Mouse (Mus musculus) liver, postnatal 0 days (tissue): ENCODE measurements at regions not wholly inside any gene's neighbourhood (a gene's known extent, or its start where the extent isn't known, plus 50 kb on each side); places are given as distances from the start of the nearest gene placed in this dataset.
"Not testable (repeated sequence)": the region's sequence is repeated elsewhere in the genome, so short reads cannot be mapped to it uniquely, and the experiment has no call there.

Experiments used
- ATAC-seq: fragments of 200-750 bp; cut with Nextera tagmentation; 2 replicates; pipeline ENCODE4 v1.8.0; 2017; ENCODE audit warnings: mild to moderate bottlenecking, moderate library complexity
- DNase-seq: peaks from one replicate; pipeline ENCODE4 v3.0.0-alpha.2; 2016
- H3K27ac ChIP-seq: fragments of 300-500 bp; sonication (generic); 2 replicates; pipeline ENCODE4 v1.5.1; 2014; ENCODE audit warnings: antibody characterized with exemption, moderate library complexity, mild to moderate bottlenecking, low read depth
- H3K27me3 ChIP-seq: fragments of 300-500 bp; sonication (generic); 2 replicates; pipeline ENCODE4 v1.6.1; 2014; ENCODE audit warnings: low read length, control low read depth, mixed read lengths; ENCODE audit not compliant: insufficient read depth
- H3K36me3 ChIP-seq: fragments of 300-500 bp; sonication (generic); replicated peaks from 2 replicates; pipeline ENCODE4 v1.6.1; 2014; ENCODE audit warnings: mild to moderate bottlenecking, control low read depth, low read length, moderate library complexity, mixed read lengths; ENCODE audit not compliant: insufficient read depth
- H3K4me1 ChIP-seq: fragments of 300-500 bp; sonication (generic); 2 replicates; pipeline ENCODE4 v1.6.1; 2014; ENCODE audit warnings: antibody characterized with exemption, mild to moderate bottlenecking, control low read depth; ENCODE audit not compliant: insufficient read depth
- H3K4me2 ChIP-seq: fragments of 300-500 bp; sonication (generic); 2 replicates; pipeline ENCODE4 v1.6.1; 2014; ENCODE audit warnings: low read depth, mild to moderate bottlenecking, low read length, moderate library complexity, mixed read lengths
- H3K4me3 ChIP-seq: fragments of 300-500 bp; sonication (generic); 2 replicates; pipeline ENCODE4 v1.5.1; 2014; ENCODE audit warnings: low read depth, low read length
- H3K9ac ChIP-seq: fragments of 300-500 bp; sonication (generic); replicated peaks from 2 replicates; pipeline ENCODE4 v1.6.1; 2014; ENCODE audit warnings: mild to moderate bottlenecking, moderate library complexity
- H3K9me3 ChIP-seq: fragments of 300-500 bp; sonication (generic); 2 replicates; pipeline ENCODE4 v1.6.1; 2016; ENCODE audit warnings: mild to moderate bottlenecking, control low read depth, low read length, mixed read lengths
- CTCF ChIP-seq: sonication (generic); IDR thresholded peaks from 2 replicates; pipeline ENCODE4 v1.5.1; 2016; ENCODE audit warnings: antibody characterized with exemption, low read depth
- EP300 ChIP-seq: IDR thresholded peaks from 2 replicates; pipeline ENCODE4 v1.6.1; 2016; ENCODE audit warnings: antibody characterized with exemption, low read depth, mild to moderate bottlenecking
- WGBS: fragments of 180-500 bp; shearing (Covaris S2); extraction: QIAGEN DNeasy Blood & Tissue Kit; methylation state at CpG from one replicate; pipeline ENCODE4 v1.1.7; 2014; ENCODE audit not compliant: insufficient replicate concordance; 5-methylcytosine and 5-hydroxymethylcytosine counted together

DNA sequence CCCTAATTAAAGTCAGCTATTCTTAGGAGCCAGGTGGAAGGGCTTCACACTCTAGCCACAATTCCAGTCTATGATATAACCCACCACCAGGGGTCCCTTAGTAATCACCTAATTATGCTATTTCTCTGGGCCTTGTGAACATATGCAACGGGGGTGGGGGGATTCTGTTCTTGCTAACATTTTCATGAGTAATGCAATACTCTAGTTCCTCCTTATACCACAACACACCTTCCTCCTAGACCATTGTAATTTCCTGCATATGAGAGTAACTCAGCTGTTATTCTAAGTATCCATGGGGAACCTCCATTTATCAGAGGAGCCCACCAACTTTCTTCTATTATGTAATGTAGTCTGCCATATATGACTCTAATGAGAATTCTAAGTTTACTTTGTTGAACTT is 1085.4 kb upstream of the Zfp386 start:
- Histone ChIP-seq H3K27me3 (no peaks in the 10 kb centered on the region), H3K4me1 (no peaks in the 10 kb centered on the region), H3K36me3 (no peaks in the 10 kb centered on the region), H3K27ac (no peak overlapping the region), H3K4me3 (no peak overlapping the region), H3K9me3 (no peaks in the 10 kb centered on the region; the same call in 1 of the 2 replicates), H3K4me2 (no peak overlapping the region), H3K9ac (no peak overlapping the region)
- WGBS = 52% methylated on average over 1 of the region's 1 CpGs
- TF ChIP-seq EP300 (no peak), CTCF (no peak)
- no peak for ATAC-seq
- no peak for DNase-seq

DNA sequence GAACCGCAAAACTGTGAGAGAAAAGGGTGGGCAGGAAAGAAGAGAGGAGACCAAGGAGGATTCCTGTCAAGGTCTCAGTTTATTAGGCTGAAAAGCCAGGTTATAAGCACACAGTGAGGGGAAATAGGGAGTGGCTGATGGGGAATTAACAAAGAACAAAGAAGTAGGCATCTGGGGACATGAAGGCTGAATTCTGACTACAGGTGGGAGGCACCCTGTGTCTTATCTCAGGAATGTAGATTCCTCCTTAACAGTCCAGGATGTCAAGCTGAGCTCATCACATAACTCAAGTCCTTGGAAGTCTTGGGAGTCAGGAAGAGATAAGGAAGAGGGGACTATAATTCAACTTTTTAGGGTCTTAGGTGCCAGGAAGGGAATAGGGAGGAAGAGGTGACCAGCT is 1083.3 kb upstream of the Zfp386 start:
- not testable (repeated sequence) for H3K27ac ChIP-seq, H3K36me3 ChIP-seq, DNase-seq, H3K4me3 ChIP-seq, H3K9me3 ChIP-seq, H3K9ac ChIP-seq, H3K27me3 ChIP-seq, H3K4me2 ChIP-seq, H3K4me1 ChIP-seq, ATAC-seq
- WGBS = 79% methylated on average over 1 of the region's 1 CpGs

DNA sequence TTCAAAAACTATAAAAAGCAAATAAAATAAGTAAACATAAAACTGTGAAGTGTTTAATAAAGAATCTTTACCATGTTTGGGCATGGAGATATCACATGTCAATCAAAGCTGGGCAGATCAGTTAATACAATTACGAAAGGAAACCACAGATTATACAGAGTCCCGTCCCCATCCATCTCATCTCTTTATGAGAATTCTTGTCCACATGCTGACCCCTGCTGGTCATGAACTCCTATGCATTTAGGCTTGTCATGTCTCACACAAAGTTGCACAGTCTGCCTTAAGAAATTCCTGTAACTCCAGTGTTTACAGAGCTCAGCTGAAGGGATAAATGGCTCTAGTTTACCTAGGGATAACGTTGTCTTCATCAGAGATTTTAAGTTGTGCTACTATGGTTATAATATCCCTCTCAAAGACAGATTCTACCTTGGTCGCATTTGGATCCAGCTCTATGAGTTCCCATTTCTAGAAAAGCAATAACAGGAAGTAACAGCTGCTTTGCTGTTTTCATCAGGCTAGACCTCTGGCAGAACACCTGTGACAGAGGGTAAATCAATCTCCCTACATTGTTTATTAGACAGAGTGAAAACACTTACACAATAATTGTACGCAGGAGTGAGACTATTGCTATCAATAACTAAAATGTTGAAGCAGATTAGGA is 1065.9 kb upstream of the Zfp386 start:
- no peaks in the 10 kb centered on the region for H3K9me3 ChIP-seq
- H3K4me2 ChIP-seq = no peak overlapping the region
- ATAC-seq = peak; percentile 48
- H3K4me1 ChIP-seq = no peaks in the 10 kb centered on the region
- TF ChIP-seq EP300 (no peak), CTCF (peak; percentile 59)
- DNase-seq = peak; percentile 22
- 53% methylated on average over 5 of the region's 5 CpGs for WGBS
- H3K27ac ChIP-seq = no peak overlapping the region
- H3K36me3 ChIP-seq = no peaks in the 10 kb centered on the region
- H3K9ac ChIP-seq = no peak overlapping the region
- no peak overlapping the region for H3K4me3 ChIP-seq
- no peaks in the 10 kb centered on the region for H3K27me3 ChIP-seq

DNA sequence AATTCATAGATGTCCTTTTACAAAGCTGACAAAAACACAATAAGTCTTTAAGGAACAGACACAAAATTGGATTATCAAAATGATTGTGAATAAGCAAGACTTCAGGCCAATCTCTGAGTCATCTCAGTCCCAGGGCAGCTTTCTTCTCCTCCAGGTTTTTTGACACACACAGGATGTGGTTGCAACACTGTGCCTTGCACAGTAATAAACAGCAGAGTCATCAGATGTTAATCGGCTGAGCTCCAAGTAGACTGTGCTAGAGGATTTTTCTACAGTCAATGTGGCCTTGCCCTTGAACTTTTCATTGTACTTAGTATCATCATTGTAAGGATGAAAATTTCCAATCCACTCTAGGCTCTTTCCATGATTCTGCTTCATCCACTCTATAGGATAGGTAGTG is 1056.6 kb upstream of the Zfp386 start:
- H3K4me1 ChIP-seq = no peaks in the 10 kb centered on the region
- WGBS = 48% methylated on average over 1 of the region's 1 CpGs
- H3K9me3 ChIP-seq = no peaks in the 10 kb centered on the region; the same call in 1 of the 2 replicates
- no peaks in the 10 kb centered on the region for H3K27me3 ChIP-seq
- no peak overlapping the region for H3K4me2 ChIP-seq
- H3K27ac ChIP-seq = no peak overlapping the region
- H3K4me3 ChIP-seq = no peak overlapping the region
- peak; percentile 16 for DNase-seq
- no peak for TF ChIP-seq CTCF
- TF ChIP-seq EP300 = no peak
- no peaks in the 10 kb centered on the region for H3K36me3 ChIP-seq
- no peak overlapping the region for H3K9ac ChIP-seq
- ATAC-seq = no peak

DNA sequence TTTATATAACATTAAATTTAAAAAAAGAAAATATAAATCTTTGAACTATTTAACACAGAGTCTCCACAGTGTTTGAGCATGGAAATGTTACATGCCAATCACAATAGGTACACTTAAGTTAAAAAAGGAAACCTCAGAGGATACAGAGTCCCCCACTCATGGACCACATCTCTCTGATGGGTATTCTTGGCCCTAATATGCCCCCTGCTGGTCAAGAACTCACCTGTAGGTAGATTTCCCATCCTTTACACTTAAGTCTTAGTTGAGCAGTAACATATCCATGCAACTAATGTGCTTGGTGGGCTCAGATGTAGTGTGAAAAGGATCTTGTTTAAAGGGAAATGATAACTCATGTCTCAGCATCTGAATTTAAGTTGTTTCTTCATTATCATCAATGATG is 1050.7 kb upstream of the Zfp386 start:
- TF ChIP-seq EP300 = no peak
- peak; percentile 46 for TF ChIP-seq CTCF
- H3K36me3 ChIP-seq = no peaks in the 10 kb centered on the region
- no peak overlapping the region for H3K4me3 ChIP-seq
- no peaks in the 10 kb centered on the region for H3K4me1 ChIP-seq
- DNase-seq (no peak), ATAC-seq (no peak)
- no peak overlapping the region for H3K4me2 ChIP-seq
- H3K27ac ChIP-seq = no peak overlapping the region
- no peak overlapping the region for H3K9ac ChIP-seq
- H3K27me3 ChIP-seq = no peaks in the 10 kb centered on the region
- H3K9me3 ChIP-seq = no peaks in the 10 kb centered on the region; the same call in 1 of the 2 replicates

DNA sequence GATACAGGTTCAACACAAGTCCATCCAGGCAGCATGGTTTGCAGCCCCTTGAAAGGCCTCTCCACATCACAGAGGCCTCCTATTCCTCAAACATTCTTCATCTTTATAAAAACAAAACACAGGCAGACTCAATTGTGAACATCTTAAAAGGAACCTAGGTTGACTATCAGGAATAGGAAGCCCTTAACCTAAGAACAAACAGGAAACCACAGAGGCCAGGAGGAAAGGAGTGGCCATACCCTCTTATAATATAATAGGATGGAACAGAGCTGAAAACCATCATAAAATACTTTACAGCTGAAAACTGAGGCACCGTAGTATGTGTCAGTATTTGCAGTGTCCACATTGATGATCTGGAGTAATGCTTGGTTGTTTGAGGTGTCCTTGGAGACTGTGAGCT is 1044.4 kb upstream of the Zfp386 start:
- Histone ChIP-seq H3K36me3 (no peaks in the 10 kb centered on the region), H3K27ac (no peak overlapping the region), H3K4me3 (no peak overlapping the region), H3K9me3 (no peaks in the 10 kb centered on the region), H3K4me1 (no peaks in the 10 kb centered on the region), H3K4me2 (no peak overlapping the region), H3K27me3 (no peaks in the 10 kb centered on the region), H3K9ac (no peak overlapping the region)
- DNase-seq (no peak), ATAC-seq (no peak)
- TF ChIP-seq EP300 (no peak), CTCF (no peak)
- WGBS = 71% methylated on average over 1 of the region's 1 CpGs

DNA sequence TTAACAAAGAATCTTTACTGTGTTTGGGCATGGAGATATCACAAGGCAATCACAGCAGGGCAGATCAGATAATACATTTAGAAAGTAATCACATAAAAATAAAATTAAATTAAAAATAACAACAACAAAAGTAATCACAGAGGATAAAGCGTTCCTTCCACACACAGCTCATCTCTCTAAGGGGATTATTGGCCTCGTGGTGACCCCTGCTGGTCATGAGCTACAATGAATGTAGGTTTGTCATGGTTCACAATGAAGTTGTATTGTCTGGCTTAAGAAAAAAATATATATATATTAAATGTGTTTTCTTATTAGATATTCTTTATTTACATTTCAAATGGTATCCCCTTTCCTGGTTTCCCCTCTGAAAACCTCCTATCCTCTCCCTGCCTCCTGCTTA is 1039.1 kb upstream of the Zfp386 start:
- Histone ChIP-seq H3K36me3 (no peaks in the 10 kb centered on the region), H3K4me2 (no peak overlapping the region), H3K27ac (no peak overlapping the region), H3K27me3 (no peaks in the 10 kb centered on the region), H3K9ac (no peak overlapping the region), H3K9me3 (no peaks in the 10 kb centered on the region), H3K4me3 (no peak overlapping the region), H3K4me1 (no peaks in the 10 kb centered on the region)
- TF ChIP-seq EP300 (no peak), CTCF (peak; percentile 40)
- DNase-seq (no peak), ATAC-seq (no peak)
- WGBS = 45% methylated on average over 2 of the region's 2 CpGs
